Mouse (Mus musculus) neural tube, embryonic 10.5 days (tissue): ENCODE measurements around the gene Map1b.

ENCODE experiments used
- DNase-seq: peaks from one replicate; pipeline ENCODE4 v3.0.0-alpha.2; 2017; ENCODE audit warnings: low spot score; ENCODE audit errors: extremely low spot score

Gene Map1b

GRCm38 (mm10) chr13:99516448-99516881 is at the start of gene Map1b:
Gene Map1b, minus strand, starts transcription at chr13:99516540.
- peak; percentile 87 for DNase-seq

GRCm38 (mm10) chr13:99564346-99564745 is 48.0 kb upstream of the Map1b start:
- DNase-seq: peak; percentile 43

GRCm38 (mm10) chr13:99563021-99563420 is 46.7 kb upstream of the Map1b start:
- no peak for DNase-seq

- no peak for DNase-seq
These were observed 45.7 kb upstream of the Map1b start for GRCm38 (mm10) chr13:99561843-99562550.

GRCm38 (mm10) chr13:99560674-99561639 is 44.6 kb upstream of the Map1b start:
- DNase-seq: no peak

- DNase-seq: no peak
These were observed 42.0 kb upstream of the Map1b start for GRCm38 (mm10) chr13:99558216-99558906.

GRCm38 (mm10) chr13:99557813-99558212 is 41.5 kb upstream of the Map1b start:
- DNase-seq: no peak

- DNase-seq: no peak
These were observed 41.0 kb upstream of the Map1b start for GRCm38 (mm10) chr13:99557331-99557730.

- DNase-seq: no peak
These were observed 38.6 kb upstream of the Map1b start for GRCm38 (mm10) chr13:99554960-99555359.

GRCm38 (mm10) chr13:99554466-99554865 is 38.1 kb upstream of the Map1b start:
- no peak for DNase-seq

GRCm38 (mm10) chr13:99552381-99552780 is 36.0 kb upstream of the Map1b start:
- no peak for DNase-seq

- no peak for DNase-seq
These were observed 34.5 kb upstream of the Map1b start for GRCm38 (mm10) chr13:99550679-99551369.

- DNase-seq: no peak
These were observed 33.7 kb upstream of the Map1b start for GRCm38 (mm10) chr13:99550060-99550459.

- DNase-seq: peak; percentile 53
These were observed 33.2 kb upstream of the Map1b start for GRCm38 (mm10) chr13:99549584-99549983.

GRCm38 (mm10) chr13:99546832-99547231 is 30.5 kb upstream of the Map1b start:
- DNase-seq: no peak

- DNase-seq: no peak
These were observed 28.9 kb upstream of the Map1b start for GRCm38 (mm10) chr13:99545201-99545600.

- DNase-seq: no peak
These were observed 25.3 kb upstream of the Map1b start for GRCm38 (mm10) chr13:99541429-99542267.

- no peak for DNase-seq
These were observed 22.9 kb upstream of the Map1b start for GRCm38 (mm10) chr13:99539288-99539687.

- DNase-seq: no peak
These were observed 22.5 kb upstream of the Map1b start for GRCm38 (mm10) chr13:99538851-99539250.

GRCm38 (mm10) chr13:99537908-99538513 is 21.7 kb upstream of the Map1b start:
- DNase-seq: no peak
